Mouse (Mus musculus): Measurements from ENCODE around the gene Mrgpre. TPM values are rescaled to one million over a fixed set of nuclear protein-coding genes. Genes with fewer than 3 reads are reported as not detected.

The Mrgpre gene
- total RNA-seq (2021) = 1.4 and 2.0 TPM in 2 replicates
- long read RNA-seq, transcript Mrgpre-201 (2 exons, 3,761 nt) = major isoform, 5 of 8 reads
- long read RNA-seq, partial matches to known transcripts = 0 of 8 reads
- long read RNA-seq, other reads (novel, unspliced or antisense) = 3 of 8 reads

- DNase-seq = peak; percentile 65
These were observed at the start of gene Mrgpre for GRCm38 (mm10) chr7:143783996-143784829. Gene Mrgpre, minus strand, starts transcription at chr7:143784500.

- DNase-seq = peak; percentile 44
These were observed 49.4 kb upstream of the Mrgpre start for GRCm38 (mm10) chr7:143833581-143834190.

GRCm38 (mm10) chr7:143832611-143833010 lies 48.3 kb upstream of the Mrgpre start:
- DNase-seq = no peak

- DNase-seq = peak; percentile 76
These were observed 47.9 kb upstream of the Mrgpre start for GRCm38 (mm10) chr7:143832196-143832595.

GRCm38 (mm10) chr7:143830399-143830798 lies 46.1 kb upstream of the Mrgpre start:
- no peak for DNase-seq

GRCm38 (mm10) chr7:143829504-143830331 lies 45.4 kb upstream of the Mrgpre start:
- peak; percentile 91 for DNase-seq

GRCm38 (mm10) chr7:143826985-143827384 lies 42.7 kb upstream of the Mrgpre start:
- no peak for DNase-seq

- DNase-seq = no peak
These were observed 38.9 kb upstream of the Mrgpre start for GRCm38 (mm10) chr7:143823266-143823605.

GRCm38 (mm10) chr7:143822375-143823265 lies 38.3 kb upstream of the Mrgpre start, which contains the start of the genes Nadsyn1 and Dhcr7:
Gene Nadsyn1, minus strand, starts transcription at chr7:143822849.
Gene Dhcr7, plus strand, starts transcription at chr7:143823145.
- DNase-seq = peak; percentile 100

GRCm38 (mm10) chr7:143821241-143821640 lies 36.9 kb upstream of the Mrgpre start:
- DNase-seq = no peak

- no peak for DNase-seq
These were observed 34.9 kb upstream of the Mrgpre start for GRCm38 (mm10) chr7:143819201-143819600.

- DNase-seq = no peak
These were observed 24.6 kb upstream of the Mrgpre start for GRCm38 (mm10) chr7:143808909-143809308.

- DNase-seq = no peak
These were observed 20.9 kb upstream of the Mrgpre start for GRCm38 (mm10) chr7:143805199-143805624.

GRCm38 (mm10) chr7:143801195-143802065 lies 17.1 kb upstream of the Mrgpre start:
- no peak for DNase-seq

GRCm38 (mm10) chr7:143800770-143801169 lies 16.5 kb upstream of the Mrgpre start:
- no peak for DNase-seq

GRCm38 (mm10) chr7:143798783-143799182 lies 14.5 kb upstream of the Mrgpre start:
- DNase-seq = no peak

- peak; percentile 51 for DNase-seq
These were observed 8.8 kb upstream of the Mrgpre start for GRCm38 (mm10) chr7:143793121-143793520.

GRCm38 (mm10) chr7:143792336-143792985 lies 8.2 kb upstream of the Mrgpre start:
- no peak for DNase-seq

- DNase-seq = no peak
These were observed 813 bp downstream of the Mrgpre start for GRCm38 (mm10) chr7:143783378-143783995.

Data from adrenal gland, postnatal 25 days (tissue).